Mouse (Mus musculus) left cerebral cortex, postnatal 10 days (tissue): Measurements from ENCODE around the gene Mmel1. TPM values are rescaled to one million over a fixed set of nuclear protein-coding genes. Genes with fewer than 3 reads are reported as not detected.
A peak's percentile ranks its signal among the peaks of the same experiment; 100 is the strongest.

ENCODE experiments used
- DNase-seq, 2 experiments: peaks; one replicate each; pipeline ENCODE4 v3.0.0; 2021 to 2022; ENCODE audit warnings: low spot score in 2 of 2, mixed read lengths in 1 of 2; ENCODE audit errors: extremely low spot score in 1 of 2
- intact Hi-C: fragments of 180-260 bp; cut with DNase I; formaldehyde crosslinking; loops from one replicate; pipeline ENCODE4 v1.15.1; 2025
- total RNA-seq, 2 experiments: library from RNA; stranded (reverse); gene quantifications; 2 replicates each; pipeline ENCODE4 v1.2.3; 2021

Mmel1 gene
- total RNA-seq, 2 experiments from 2014 or later = 0.22 to 0.51 TPM

- DNase-seq = no peak
- intact Hi-C loops = no loop called here
Observed at GRCm38 (mm10) chr4:154927899-154928337, 58.5 kb downstream of the Mmel1 start.

DNA sequence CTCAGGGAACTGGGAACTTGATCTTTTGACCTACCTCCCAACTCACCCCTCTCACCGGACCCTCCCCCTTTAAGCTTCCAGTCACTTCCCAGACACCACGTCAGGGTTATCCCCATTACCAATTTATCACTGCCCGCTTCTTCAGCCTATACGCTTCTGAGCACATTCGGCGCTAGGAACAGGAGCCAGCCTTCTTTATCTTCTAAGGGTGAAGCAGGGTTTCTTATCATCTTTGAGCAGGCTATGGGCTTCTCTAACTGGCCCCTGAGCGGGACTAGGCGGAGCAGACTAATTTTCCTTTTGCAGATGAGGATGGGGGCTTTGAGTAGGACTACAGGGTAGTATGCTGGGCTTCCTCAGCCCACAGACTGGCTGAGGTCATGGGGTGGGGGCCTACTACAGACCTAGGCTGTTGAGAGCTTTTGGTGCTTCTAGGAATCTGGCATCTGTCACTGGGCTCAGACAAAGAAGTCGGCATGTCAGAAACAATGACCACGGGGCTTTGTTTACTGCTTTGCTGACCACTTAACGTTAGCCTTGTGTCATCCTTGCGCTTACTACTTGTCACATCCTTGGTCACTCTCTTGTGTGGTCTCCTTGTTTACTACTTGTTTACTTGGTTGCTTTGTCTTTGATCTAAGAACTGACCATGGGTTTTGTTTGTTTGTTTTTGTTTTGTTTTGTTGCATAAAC is 59.2 kb downstream of the Mmel1 start, which contains the start of gene Tnfrsf14:
Gene Tnfrsf14 (minus strand): TSS at position 169 of the 693 bp plus-strand sequence.
- intact Hi-C loops = no loop called here

DNA sequence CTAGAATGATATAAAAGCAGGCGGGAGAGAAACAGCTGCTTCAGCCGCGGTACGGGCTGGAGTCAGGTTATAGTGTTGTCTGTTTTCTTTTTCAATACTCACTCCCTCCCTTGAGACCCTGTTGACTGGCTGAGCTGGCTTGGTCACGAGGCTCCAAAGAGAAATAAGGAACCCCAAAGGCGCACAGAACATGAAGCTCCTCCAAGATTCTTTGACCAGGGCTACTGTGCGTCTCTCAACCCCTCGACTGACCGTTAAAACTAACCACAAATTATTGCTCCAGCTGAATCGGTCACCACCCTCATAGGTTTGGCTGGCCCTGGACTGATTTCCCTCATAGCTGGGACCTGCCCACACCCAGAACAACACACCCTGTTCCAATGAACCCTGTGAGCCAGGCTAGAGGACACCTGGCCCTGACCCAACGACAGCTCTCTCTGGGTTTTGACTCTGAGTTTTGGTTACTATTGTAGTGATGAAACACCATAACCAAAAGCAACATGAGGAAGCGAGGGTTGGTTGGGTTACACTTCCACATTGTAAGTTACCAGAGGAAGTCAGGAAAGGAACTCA is 59.8 kb downstream of the Mmel1 start:
- no peak for DNase-seq
- intact Hi-C loops = no loop called here

More for the DNA sequence above, 59.2 kb downstream of the Mmel1 start, which contains the start of gene Tnfrsf14:
- no peak for DNase-seq

- intact Hi-C loops = no loop called here
- peak in 1 of 2 experiments; percentile 25 for DNase-seq
Observed at GRCm38 (mm10) chr4:154933306-154933907, 64.0 kb downstream of the Mmel1 start.

DNA sequence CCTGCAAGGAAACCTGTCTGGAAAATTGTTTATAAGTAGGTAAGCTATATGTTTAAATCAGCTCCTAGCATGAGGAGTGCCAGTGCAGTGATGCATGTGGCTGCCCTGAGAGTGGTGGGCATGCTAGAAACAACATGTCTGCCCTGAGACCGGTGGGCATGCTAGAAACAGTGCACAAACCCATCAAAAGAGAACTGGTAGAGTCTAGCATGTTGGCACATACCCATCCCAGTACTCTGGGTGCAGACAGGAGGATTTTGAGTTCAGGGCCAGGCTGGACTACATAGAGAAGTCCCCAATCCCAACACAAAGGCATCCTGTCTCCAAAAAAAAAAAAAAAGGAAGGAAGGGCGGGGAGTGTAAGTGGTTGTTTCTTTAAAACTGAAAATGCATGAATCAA is 65.4 kb downstream of the Mmel1 start:
- intact Hi-C loops = no loop called here
- DNase-seq = peak in 1 of 2 experiments; percentile 8

DNA sequence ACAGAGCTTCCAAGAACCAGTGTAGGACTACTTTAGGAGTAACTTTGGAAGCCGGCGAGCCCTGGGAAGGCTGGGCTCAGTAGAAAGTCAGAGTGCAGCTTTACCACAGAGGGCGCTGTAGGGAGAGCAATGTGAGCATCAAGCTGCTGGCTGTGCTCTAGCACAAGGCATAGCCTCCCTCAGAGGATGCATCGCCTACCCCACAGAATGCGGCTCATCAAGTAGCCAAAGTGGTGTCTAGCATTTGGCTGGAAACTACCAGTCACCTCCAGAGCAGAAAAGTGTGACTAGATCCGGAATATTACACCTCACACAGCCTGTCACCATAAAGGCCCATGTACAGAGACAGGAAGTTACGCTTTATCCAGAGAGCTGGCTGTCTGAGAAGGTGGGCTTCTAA is 66.4 kb downstream of the Mmel1 start:
- peak in 1 of 2 experiments; percentile 31 for DNase-seq
- intact Hi-C loops = no loop called here

DNA sequence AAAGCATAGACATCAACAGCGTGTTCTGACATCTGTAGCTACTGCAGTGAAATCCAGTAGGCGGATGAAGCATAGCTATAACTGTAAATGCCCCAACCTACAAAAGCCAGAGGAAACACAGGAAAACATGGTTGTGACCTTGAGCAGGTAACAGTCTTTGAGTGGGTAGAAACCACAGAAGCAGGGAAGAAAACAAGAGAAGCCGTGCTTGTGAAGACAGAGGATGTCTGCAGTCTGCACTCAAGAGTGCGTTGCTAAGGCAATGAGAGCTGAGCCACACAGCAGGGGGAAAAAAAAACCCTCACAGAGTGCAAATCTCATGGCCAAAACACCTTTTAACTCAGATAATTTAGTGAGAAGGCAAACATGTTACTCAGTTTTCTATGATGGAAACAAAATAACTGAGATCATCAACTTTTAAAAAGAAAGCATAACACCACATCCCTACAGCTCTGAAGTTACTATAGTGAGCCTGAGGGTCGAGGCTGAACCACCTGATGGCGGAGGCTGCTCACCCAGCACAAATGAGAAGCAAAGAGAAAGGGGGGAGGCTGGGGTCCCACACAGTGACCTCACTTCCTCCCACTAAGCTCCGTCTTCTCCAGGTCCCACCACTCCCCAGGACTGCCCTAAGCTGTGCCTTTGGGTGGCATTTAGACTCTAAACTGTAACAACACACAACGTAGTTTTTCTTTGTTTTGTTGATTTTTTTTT is 67.3 kb downstream of the Mmel1 start:
- DNase-seq = peak in 1 of 2 experiments; percentile 16
- intact Hi-C loops = no loop called here

DNA sequence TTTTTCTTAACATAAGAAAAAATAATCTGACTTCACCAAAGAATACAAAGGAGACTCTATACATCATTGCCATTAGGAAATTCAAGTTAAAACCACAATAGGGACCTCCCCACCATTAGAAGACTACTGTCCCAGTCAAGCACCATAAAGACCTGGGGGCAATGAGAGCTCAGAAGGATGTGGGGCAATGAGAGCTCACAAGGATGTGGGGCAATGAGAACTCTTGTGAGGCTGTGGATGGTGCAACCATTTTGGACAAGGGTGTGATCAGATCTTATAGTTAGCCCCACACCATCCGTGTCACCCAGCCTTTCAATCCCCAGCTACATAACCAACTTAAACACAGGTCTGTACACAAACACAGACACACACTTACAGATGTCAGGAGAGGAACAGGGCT is 68.4 kb downstream of the Mmel1 start:
- intact Hi-C loops = no loop called here
- DNase-seq = peak in 1 of 2 experiments; percentile 1

DNA sequence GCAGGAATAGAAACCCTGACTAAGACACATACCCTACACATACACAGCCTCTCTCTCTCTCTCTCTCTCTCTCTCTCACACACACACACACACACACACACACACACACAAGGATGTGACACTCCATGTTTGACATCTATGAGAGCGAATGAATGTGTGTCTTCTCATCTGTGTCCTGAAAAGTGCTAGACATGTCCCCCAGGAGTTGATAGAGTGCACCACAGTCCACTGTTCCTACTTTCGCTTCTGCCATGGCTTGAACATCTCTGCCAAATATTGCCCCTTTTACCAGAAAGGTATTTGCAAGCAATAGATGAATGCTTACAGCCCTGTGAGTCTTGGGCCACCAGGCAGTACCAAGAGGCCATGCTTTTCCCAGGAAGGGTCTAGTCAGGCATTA is 70.8 kb downstream of the Mmel1 start:
- DNase-seq = peak in 1 of 2 experiments; percentile 0
- intact Hi-C loops = loop anchor here (5.0 kb wide), 1 partner anchor 63 kb away; no protein-coding TSS in a partner anchor

GRCm38 (mm10) chr4:154941831-154942230 is 72.4 kb downstream of the Mmel1 start:
- DNase-seq = peak in 1 of 2 experiments; percentile 2
- intact Hi-C loops = loop anchor here (5.0 kb wide), 1 partner anchor 65 kb away; no protein-coding TSS in a partner anchor

DNA sequence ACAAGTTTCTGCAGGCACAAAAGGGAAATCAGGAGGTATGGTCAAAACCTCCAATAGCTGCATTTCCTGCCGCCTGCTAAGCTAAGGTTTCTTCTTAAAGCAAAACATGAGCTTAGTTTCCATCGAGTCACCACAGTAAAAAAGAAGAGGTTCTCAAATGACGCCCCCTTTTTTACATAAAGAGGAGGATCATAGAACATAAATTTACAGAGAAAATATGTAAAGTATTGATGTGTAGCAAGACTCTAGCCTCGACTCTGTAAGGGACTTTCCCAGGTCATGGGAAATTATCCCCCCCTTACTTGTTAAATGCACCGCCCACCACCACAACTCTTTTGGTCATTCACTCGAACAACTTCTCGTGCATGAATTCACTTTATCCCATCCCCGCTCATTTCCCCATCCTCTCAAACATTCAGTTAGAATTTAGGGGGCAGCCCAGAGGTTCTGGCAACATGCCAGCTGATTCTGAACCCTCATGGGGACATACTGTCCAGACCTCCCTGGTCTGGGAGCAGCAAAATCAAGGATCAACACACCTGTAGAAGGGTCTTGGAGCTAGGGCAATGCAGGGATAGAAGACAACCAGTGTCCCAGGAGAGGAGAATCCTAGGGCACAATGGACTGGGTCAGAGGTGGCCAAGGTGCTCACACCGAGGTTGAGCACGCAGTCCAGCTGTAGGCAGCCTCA is 73.4 kb downstream of the Mmel1 start:
- peak in 1 of 2 experiments; percentile 21 for DNase-seq
- intact Hi-C loops = loop anchor here (5.0 kb wide), 1 partner anchor 65 kb away; no protein-coding TSS in a partner anchor

GRCm38 (mm10) chr4:154943323-154944039 is 74.1 kb downstream of the Mmel1 start:
- peak in 1 of 2 experiments; percentile 14 for DNase-seq
- intact Hi-C loops = loop anchor here (1.0 to 5.0 kb wide), 2 partner anchors 20 to 66 kb away; no protein-coding TSS in a partner anchor

- intact Hi-C loops = loop anchor here (1.0 to 5.0 kb wide), 2 partner anchors 19 to 67 kb away; no protein-coding TSS in a partner anchor
- DNase-seq = peak; percentile 84 to 87
Observed at GRCm38 (mm10) chr4:154944121-154944590, 74.8 kb downstream of the Mmel1 start.

Other genes with a start within 250 kb of the Mmel1 start
- 1 to 10 TPM; 4.9 to 6.1 TPM for gene Prdm16, start 232.7 kb upstream of the Mmel1 start, total RNA-seq
- not detected for gene Actrt2, start 201.7 kb upstream of the Mmel1 start, total RNA-seq
- gene Ttc34, start 32.1 kb upstream of the Mmel1 start, total RNA-seq = 1 to 10 TPM; 2.5 to 2.9 TPM
- gene Fam213b, start 29.6 kb downstream of the Mmel1 start, total RNA-seq = 10 to 100 TPM; 25.5 to 26.0 TPM
- under 1 TPM; 0.61 to 0.99 TPM for gene Tnfrsf14, start 59.0 kb downstream of the Mmel1 start, total RNA-seq
- 10 to 100 TPM; 33.3 to 61.6 TPM for gene Hes5, start 91.3 kb downstream of the Mmel1 start, total RNA-seq
- gene Pank4, start 94.5 kb downstream of the Mmel1 start, total RNA-seq = 10 to 100 TPM; 30.6 to 31.9 TPM
- gene Plch2, start 187.2 kb downstream of the Mmel1 start, total RNA-seq = 10 to 100 TPM; 33.3 to 41.2 TPM
- 10 to 100 TPM; 18.0 to 19.3 TPM for gene Pex10, start 197.4 kb downstream of the Mmel1 start, total RNA-seq
- gene Rer1, start 216.8 kb downstream of the Mmel1 start, total RNA-seq = 10 to 100 TPM; 68.8 to 71.0 TPM
- gene Morn1, start 217.0 kb downstream of the Mmel1 start, total RNA-seq = 10 to 100 TPM; 16.0 to 16.3 TPM